21 mouse cellular contexts compared by ENCODE assay signal in genomic region chr17:27676270-27676669, GRCm38 (mm10). TPM values are rescaled to one million over a fixed set of nuclear protein-coding genes. Genes with fewer than 3 reads are reported as not detected.
"Had no signal": no experiment of that assay in that cellular context is flagged by ENCODE, and none has a peak within 500 bp of the region (broad histone marks: within the 10 kb centered on the region; RNA-seq: fewer than 3 reads in every experiment).

No protein-coding gene starts in this region.

- ATAC-seq: intestine, postnatal 0 days had no signal

- H3K27me3 ChIP-seq: limb, embryonic 13.5 days; neural tube, embryonic 12.5 days had no signal

- H3K27ac ChIP-seq: kidney, postnatal 0 days; limb, embryonic 13.5 days; liver, embryonic 14.5 days; neural tube, embryonic 12.5 days had no signal

- H3K36me3 ChIP-seq: limb, embryonic 13.5 days; neural tube, embryonic 12.5 days had no signal

- H3K4me3 ChIP-seq: limb, embryonic 13.5 days; neural tube, embryonic 12.5 days had no signal

- H3K4me2 ChIP-seq: limb, embryonic 13.5 days; neural tube, embryonic 12.5 days had no signal

- DNase-seq: kidney, adult 9 months; kidney, postnatal 4 days; left cerebral cortex, postnatal 4 days; lung, adult 18-20 months; retina, postnatal 1 day; right cerebral cortex, postnatal 4 days; spleen, adult 18-20 months; thymus, adult 18-20 months; thymus, postnatal 25 days had no signal

- H3K9ac ChIP-seq: limb, embryonic 13.5 days; liver, embryonic 14.5 days; neural tube, embryonic 12.5 days had no signal

- H3K9me3 ChIP-seq: limb, embryonic 13.5 days; neural tube, embryonic 12.5 days had no signal

RNA-seq across cellular contexts. Expression of gene Pacsin1, which starts 21.0 kb away (rescaled TPM):
- total RNA-seq: liver, adult 2 months; megakaryocyte-erythroid progenitor cell, adult 5-6 weeks; monocyte, adult 5-6 weeks had no signal

RNA-seq across cellular contexts. Expression of gene RPS10-NUDT3, which starts 41.2 kb away (rescaled TPM):
- total RNA-seq: left cerebral cortex, postnatal 4 days; liver, adult 2 months; megakaryocyte-erythroid progenitor cell, adult 5-6 weeks; monocyte, adult 5-6 weeks had no signal
- polyA plus RNA-seq: intestine, postnatal 0 days; kidney, postnatal 0 days; limb, embryonic 13.5 days; liver, adult 2 months; liver, embryonic 14.5 days; lung, embryonic 16.5 days; neural tube, embryonic 12.5 days; stomach, embryonic 14.5 days had no signal

RNA-seq across cellular contexts. Expression of gene Spdef, which starts 52.5 kb away (rescaled TPM):
- total RNA-seq: layer of hippocampus, postnatal 25 days; liver, adult 2 months; megakaryocyte-erythroid progenitor cell, adult 5-6 weeks; monocyte, adult 5-6 weeks; neutrophil, adult 5-6 weeks had no signal
- polyA plus RNA-seq: liver, embryonic 14.5 days had no signal
